Mouse (Mus musculus) heart, adult 10 weeks (tissue): ENCODE data around the gene Rnf151. TPM values are rescaled to one million over a fixed set of nuclear protein-coding genes. Genes with fewer than 3 reads are reported as not detected.

Source experiments
- polyA plus RNA-seq: library from polyadenylated mRNA; stranded (reverse); fragments of 350-450 nt; fragmentation: Illumina TruSeq; extraction: RNeasy Lipid Tissue Mini Kit (QIAGEN cat#74804); gene quantifications from one replicate; pipeline ENCODE4 v1.2.3, GENCODE M21; 2014; ENCODE audit warnings: low read depth, low replicate concordance

The Rnf151 gene
- not detected for polyA plus RNA-seq

DNA sequence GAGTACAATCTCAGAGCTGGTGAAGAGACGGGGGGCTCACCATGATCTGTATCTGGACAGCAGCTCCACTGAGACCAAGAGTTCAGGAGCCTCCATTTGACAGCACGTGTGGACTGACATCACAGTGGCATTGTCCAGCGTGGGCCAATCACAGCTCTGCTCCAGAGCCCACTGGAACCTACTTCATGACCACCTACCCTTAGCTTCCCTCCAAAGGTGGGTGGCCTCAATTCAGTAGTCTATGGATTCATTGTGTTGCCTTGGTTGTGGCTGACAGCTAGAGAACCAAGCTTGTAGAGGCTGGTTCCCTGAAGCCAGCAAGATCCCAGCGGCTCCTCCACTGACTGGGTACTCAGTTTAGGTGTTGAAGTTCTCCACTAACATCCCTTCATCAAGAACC is at the start of gene Rnf151, which contains the start of gene Rps2:
Rnf151 (minus strand) TSS at position 121 of the 400 bp plus-strand sequence.
Rps2 (plus strand) TSS at position 174 of the 400 bp plus-strand sequence.

DNA sequence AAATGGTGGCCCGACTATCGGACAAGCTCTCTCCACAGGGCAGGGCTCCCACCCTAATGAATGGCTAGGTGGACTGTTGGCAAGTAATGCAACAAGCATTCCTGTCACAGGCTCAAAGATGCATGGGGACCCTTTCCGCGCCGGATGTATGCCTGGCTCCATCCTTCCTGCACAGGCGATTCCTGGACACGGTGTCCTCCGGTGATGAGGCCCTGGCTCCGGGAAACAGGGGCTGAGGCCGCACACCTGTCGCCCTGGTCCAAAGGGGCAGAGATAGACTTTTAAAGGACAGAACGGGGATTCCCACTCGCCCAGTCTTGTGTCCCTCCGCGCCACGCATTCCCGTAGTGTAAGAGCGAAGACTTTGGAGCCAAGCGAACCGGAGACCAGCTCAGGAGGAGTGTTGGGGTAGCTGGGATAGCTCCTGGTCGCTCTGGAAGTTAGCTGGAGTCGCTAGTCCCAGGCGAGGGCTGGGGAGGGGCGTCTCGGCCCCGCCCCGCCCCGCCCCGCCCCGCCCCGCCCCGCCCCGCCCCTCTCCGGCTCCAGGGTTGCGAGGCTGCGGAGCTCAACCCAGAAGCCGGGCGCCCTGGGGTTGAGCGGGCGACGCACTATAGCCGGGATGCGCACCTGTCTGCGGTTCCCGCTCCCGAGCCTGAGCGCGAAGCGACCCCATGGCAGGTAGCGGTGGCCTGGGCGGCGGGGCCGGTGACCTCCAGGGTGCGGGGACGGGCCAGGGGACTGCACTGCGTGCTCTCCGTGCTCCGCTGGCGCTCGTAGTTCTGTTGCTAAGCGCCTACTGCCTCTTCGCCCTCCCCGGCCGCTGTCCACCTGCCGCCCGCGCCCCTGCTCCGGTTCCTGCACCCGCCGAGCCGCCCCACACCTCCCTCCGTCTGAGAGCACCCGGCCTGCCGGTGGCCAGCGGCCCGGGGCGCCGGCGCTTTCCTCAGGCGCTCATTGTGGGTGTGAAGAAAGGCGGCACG is 34.8 kb upstream of the Rnf151 start, which contains the start of gene Hs3st6:
Hs3st6 (plus strand) TSS at position 574 of the 980 bp plus-strand sequence.

DNA sequence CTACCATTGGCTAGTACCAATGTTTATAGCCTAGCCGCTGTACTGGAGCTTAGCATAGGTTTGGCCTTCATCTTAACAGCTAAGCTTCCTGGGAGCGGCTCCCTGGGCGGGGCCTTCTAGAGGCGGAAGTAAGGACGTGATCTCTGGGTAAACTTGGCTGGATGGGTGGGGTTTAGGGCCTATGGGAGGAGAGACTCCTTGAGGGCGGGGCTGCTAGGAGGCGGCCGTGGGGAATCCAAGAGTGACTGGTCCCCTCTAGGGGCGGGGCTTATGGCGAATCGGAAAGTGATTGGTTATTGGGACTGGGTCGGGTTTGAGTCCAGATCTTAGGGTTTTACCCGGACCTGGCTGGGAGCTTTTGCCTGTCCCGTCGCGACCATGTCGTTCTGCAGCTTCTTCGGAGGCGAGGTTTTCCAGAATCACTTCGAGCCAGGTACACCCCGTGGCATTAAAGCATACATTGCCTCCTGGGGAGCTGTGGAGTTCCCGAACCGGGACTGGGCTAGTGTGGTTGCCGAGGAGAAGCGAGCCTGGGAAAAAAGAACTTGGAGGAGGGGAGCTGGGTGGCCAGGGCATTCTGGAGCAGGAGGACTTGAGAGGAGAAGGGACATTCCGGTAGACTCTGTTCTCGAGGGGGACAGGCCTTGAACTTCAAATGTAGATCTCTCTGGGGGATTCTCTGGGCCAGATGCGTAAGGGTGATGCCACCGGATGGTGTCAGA is 18.6 kb upstream of the Rnf151 start, which contains the start of gene Msrb1:
Msrb1 (plus strand) TSS at position 313 of the 722 bp plus-strand sequence.

DNA sequence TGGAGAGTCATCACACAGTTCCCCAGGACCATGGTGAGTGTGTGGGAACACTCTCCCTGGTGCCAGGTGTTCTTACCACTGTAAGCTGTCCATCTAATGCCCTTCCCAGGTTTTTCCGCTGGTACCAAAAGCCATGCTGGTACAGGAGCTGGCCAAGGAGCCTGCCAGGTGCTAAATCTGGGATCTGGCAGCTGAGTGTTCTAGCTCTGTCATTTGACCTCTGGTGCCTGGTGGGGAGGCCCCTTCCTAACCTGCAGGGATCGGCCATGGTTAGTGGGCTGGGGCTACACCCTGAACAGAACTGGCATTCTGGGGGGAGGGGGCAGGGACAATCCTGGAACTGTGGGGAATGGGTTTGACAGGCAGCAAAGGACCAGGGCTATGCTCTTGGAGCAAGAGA is 9.8 kb upstream of the Rnf151 start, which contains the start of gene Rpl3l:
Rpl3l (plus strand) TSS at position 203 of the 400 bp plus-strand sequence.

DNA sequence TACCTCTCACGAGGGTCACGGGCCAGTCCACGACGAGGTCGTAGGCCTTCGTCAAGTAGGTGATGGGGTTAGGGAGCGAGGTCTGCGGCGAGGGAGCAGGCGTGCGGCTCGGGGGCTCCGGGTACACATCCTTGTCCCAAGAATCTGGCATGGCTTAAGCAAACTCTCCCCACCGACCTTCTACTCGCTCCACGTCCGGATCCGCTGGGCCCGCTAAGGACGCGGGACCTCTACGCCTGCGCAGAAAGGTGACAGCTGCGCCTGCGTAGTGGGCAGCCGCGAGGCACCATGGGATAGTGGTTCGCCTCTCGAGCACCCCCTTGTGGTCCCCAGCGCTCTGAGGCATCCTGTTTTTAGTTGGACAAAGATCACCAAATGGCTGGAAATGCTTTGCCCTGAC is 6.3 kb upstream of the Rnf151 start, which contains the start of gene Ndufb10:
Ndufb10 (minus strand) TSS at position 295 of the 400 bp plus-strand sequence.

DNA sequence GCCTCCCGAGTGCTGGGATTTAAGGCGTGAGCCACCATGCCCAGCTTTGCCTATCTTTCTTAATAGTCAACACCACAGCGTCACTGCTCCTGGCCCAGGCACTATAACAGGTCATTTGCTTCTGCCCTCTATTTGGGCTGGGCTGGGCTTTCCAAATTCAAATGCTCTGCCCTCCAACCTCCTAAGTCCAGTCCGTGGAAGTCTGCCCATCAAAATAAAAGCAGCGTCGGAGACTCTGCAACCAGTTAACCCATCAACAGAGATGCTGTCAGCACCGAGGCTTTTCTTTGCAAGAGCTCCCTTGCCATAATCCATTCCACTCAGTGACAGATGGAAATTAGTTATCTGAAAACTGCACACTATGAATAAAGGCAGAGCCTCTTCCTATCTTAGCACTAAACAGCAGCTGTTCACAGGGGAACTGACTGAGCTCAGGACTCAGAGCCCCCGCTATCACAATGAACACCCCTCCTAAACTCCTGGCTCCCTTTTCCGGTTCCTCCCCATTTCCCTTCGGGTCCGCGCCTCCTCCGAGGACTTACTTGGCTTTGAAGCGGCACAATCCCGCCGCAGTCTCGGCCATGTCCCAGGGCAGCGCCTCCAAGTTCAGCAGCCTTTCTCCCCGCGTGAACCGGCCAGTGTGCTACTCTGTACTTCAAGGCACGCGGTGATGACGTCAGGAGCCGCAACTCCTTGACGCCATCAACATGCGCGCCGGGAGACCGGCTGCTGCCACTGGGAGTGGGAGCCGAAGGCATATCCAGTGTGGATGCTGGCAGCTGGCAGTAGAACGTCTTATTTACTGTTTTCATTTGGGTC is 10.7 kb downstream of the Rnf151 start, which contains the start of gene Tbl3:
Tbl3 (minus strand) TSS at position 679 of the 819 bp plus-strand sequence.

DNA sequence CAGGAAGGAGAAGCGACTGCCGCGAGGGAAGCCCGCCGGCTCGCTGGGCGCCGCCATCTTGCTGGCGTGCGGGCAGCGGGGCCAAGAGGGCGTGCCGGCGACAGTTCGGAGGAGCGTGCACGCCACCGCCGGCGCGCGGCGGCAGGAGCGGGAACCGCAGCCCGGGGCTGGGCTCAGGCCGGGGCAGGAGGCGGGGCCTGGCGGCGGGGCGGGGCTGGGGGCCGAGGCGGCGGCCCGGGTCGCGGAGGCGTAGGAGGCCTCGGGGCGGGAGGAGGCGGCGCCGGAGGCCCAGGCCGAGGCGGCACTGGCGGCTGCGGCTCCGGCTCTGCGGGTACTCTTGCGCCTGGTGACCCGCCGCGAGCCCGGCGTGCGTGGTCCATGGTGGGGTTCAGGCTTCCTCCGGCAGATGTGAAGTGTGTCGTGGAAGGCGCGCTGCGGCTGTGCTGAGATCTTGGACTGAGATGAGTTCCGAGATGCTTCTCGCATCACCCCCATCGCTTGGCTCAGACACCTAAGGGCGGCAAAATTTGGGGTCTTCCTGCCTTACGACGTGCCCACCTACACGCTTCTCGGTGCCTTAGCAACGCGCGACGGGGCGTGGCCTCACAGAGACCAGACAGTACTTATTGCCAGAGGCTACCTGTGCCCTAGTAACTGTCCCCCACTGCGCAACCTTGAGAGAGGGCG is 21.7 kb downstream of the Rnf151 start, which contains the start of the genes Gfer and Noxo1:
Gfer (minus strand) TSS at position 146 of the 687 bp plus-strand sequence.
Noxo1 (plus strand) TSS at position 224 of the 687 bp plus-strand sequence.

DNA sequence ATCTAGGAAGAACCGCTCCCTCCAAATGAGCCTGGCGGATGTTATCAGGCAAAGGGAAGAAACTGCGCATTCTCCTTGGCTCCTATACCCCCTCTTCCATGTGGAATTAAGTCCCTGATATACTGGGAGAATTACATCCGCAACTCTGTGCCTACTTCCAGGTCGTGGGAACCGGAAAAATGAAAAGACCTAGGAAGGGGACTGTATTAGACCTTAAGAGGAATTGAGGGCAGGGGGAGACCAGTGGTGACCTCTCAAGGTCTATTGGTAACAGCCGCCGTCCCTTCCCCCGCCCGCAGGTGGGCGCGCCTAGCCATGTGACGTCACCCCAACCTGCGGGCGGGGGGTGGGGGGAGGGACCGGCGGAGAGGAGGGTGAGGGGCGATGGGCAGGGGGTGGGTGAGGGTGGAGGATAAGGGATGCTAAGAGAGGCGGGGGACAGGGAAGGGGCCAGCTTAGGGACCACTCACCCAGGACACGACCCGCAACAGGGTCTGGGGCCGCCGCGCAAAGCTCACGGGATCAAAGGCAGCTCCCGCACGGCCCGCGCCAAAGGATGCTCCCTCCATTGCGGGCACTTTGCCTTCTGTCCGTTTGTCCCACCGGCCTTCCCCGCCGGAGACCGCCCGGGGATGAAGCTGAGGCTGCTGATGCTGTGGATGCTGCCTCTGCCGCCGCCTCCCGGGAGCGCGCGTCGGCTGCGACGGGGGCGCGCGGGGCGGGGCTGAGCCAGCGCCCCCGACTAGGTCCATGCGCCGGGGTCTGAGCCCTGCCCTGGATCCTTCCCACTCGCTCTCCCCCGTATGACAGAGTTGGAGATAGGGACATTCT is 28.4 kb downstream of the Rnf151 start, which contains the start of gene Syngr3:
Syngr3 (minus strand) TSS at position 705 of the 831 bp plus-strand sequence.

DNA sequence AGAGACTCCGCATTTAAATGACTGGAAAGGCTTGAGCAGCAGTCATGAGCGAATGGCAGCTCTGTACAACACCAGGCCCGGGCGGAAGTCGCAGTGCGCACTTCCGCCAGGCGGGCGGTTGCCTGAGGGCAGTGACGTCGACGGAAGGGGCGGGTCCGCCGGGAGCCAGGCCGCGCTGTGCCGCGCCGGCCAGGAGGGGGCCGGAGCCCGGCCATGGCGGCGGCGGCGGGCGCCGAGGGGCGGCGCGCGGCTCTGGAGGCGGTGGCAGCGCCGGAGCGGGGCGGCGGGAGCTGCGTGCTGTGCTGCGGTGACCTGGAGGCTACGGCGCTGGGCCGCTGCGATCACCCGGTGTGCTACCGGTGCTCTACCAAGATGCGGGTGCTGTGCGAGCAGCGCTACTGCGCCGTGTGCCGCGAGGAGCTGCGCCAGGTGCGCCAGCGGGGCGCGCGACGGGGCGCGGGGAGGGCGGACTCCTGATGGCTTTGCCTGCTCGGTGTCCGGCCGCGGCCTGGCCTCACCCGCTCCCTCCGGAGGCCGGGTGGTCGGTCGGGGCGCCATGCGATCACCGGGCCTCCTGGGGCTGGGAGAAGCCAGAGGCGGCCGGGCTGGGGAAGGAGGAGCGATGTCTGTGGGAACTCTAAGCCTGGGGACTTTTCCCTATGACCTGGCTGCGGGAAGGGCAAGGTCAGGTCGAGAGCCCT is 48.2 kb downstream of the Rnf151 start, which contains the start of gene Zfp598:
Zfp598 (plus strand) TSS at position 143 of the 701 bp plus-strand sequence.

Other genes starting within 250 kb of the Rnf151 start
- gene E4f1, start 247.8 kb downstream of the Rnf151 start, polyA plus RNA-seq: 21.5 TPM
- 36.4 TPM for gene Pgp, start 247.7 kb downstream of the Rnf151 start, polyA plus RNA-seq
- gene Bricd5, start 244.2 kb downstream of the Rnf151 start, polyA plus RNA-seq: not detected
- gene Mlst8, start 239.0 kb downstream of the Rnf151 start, polyA plus RNA-seq: 11.6 TPM
- 0.47 TPM for gene Caskin1, start 229.5 kb downstream of the Rnf151 start, polyA plus RNA-seq
- 63.9 TPM for gene Traf7, start 190.1 kb downstream of the Rnf151 start, polyA plus RNA-seq
- gene Rab26, start 183.9 kb downstream of the Rnf151 start, polyA plus RNA-seq: not detected
- 35.8 TPM for gene Pkd1, start 168.2 kb downstream of the Rnf151 start, polyA plus RNA-seq
- 99.7 TPM for gene Tsc2, start 85.4 kb downstream of the Rnf151 start, polyA plus RNA-seq
- gene Nthl1, start 85.4 kb downstream of the Rnf151 start, polyA plus RNA-seq: 6.4 TPM
- gene Slc9a3r2, start 67.7 kb downstream of the Rnf151 start, polyA plus RNA-seq: 115 TPM
- gene Npw, start 59.6 kb downstream of the Rnf151 start, polyA plus RNA-seq: not detected
- gene Zfp598, start 48.4 kb downstream of the Rnf151 start, polyA plus RNA-seq: 18.8 TPM
- gene Syngr3, start 28.1 kb downstream of the Rnf151 start, polyA plus RNA-seq: 0.31 TPM
- 18.9 TPM for gene Gfer, start 21.9 kb downstream of the Rnf151 start, polyA plus RNA-seq
- gene Noxo1, start 21.8 kb downstream of the Rnf151 start, polyA plus RNA-seq: 1.2 TPM
- 18.8 TPM for gene Tbl3, start 10.4 kb downstream of the Rnf151 start, polyA plus RNA-seq
- gene Rps2, start 53 bp upstream of the Rnf151 start, polyA plus RNA-seq: 1,388 TPM
- 1,266 TPM for gene Ndufb10, start 6.4 kb upstream of the Rnf151 start, polyA plus RNA-seq
- 333 TPM for gene Rpl3l, start 9.8 kb upstream of the Rnf151 start, polyA plus RNA-seq
- 139 TPM for gene Msrb1, start 18.6 kb upstream of the Rnf151 start, polyA plus RNA-seq
- not detected for gene Hs3st6, start 34.9 kb upstream of the Rnf151 start, polyA plus RNA-seq
- 0.26 TPM for gene Meiob, start 86.2 kb upstream of the Rnf151 start, polyA plus RNA-seq
- gene Hagh, start 122.1 kb upstream of the Rnf151 start, polyA plus RNA-seq: 79.8 TPM
- gene Fahd1, start 132.3 kb upstream of the Rnf151 start, polyA plus RNA-seq: 77.3 TPM
- 8.5 TPM for gene Igfals, start 147.9 kb upstream of the Rnf151 start, polyA plus RNA-seq
- gene Nubp2, start 168.3 kb upstream of the Rnf151 start, polyA plus RNA-seq: 22.1 TPM
- gene Spsb3, start 168.6 kb upstream of the Rnf151 start, polyA plus RNA-seq: 35.8 TPM
- 15.4 TPM for gene Eme2, start 177.0 kb upstream of the Rnf151 start, polyA plus RNA-seq
- 86.1 TPM for gene Mrps34, start 177.1 kb upstream of the Rnf151 start, polyA plus RNA-seq
- 30.4 TPM for gene Nme3, start 178.4 kb upstream of the Rnf151 start, polyA plus RNA-seq
- gene Mapk8ip3, start 218.9 kb upstream of the Rnf151 start, polyA plus RNA-seq: 67.2 TPM
- 6.5 TPM for gene Jpt2, start 242.6 kb upstream of the Rnf151 start, polyA plus RNA-seq